Mouse (Mus musculus): ENCODE measurements around the gene Ces3a.
"Not testable (repeated sequence)": the region's sequence is repeated elsewhere in the genome, so short reads cannot be mapped to it uniquely, and the experiment has no call there.

Ces3a gene

DNA sequence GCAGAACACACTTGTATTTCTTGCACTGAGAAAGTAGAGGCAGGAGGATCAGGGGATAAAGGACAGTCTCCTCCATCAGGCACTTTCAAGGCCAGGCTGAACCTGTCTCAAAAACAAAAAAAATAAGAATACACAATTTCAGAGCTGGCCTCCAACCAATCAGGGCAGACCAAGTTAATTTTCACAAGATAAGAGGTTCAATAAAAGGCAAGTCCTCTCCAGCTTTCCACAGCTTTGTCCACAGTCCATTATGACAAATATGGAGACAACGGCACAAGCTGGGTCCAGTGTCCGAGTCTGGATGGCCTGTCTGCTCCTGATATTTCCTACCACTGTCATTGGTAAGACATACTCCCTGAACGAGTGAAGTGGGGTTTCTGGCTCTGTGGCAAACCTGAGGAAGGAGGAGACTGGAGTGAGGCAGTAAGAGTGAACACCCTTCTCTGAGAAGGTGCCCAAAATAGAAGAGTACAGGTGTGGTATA, at the start of gene Ces3a:
Gene Ces3a, plus strand, starts transcription at position 231 of the 484 bp plus-strand sequence.
- in situ Hi-C loops (cut with MboI, MseI), result no loop called here

DNA sequence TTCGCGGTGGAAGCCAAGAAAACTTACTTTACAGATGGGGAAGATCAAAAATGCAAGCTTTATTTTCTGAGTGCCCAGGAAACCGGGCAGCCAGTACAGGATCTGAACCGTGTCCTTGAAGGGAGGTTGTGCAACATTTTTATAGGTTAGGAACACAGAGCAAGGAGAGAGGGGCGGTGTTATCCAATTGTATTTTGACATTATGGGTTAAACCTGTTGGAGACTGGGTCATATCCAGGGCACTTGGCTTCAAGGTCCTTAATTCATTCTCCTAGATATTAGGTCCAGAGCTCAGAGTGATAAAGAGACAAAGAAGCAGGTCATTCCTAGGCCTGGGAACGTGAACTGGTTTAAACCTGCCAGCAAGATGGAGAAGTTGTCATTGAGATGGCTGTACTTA, 49.2 kb upstream of the Ces3a start:
- in situ Hi-C loops (cut with MboI, MseI), result no loop called here

DNA sequence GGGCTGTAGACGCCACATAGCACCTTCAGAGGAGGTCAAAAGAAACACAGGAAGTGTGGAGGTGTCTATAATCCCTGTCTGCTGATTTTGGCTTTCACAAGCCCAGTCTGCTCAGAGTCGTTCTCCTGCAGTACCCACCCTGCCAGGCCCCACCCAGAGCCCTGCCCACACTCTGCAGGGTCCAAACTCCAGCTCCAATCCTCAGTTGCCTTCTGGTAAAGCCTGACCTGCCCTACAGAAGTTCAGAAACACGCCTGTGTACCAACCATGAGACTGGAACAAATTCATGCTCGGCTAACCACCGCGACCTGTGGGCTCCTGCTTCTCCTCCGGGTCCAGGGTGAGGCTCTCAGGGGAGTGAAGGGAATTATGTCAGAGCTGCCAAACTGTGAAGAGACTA, 47.8 kb upstream of the Ces3a start, which contains the start of gene Ces2h:
Gene Ces2h, plus strand, starts transcription at position 268 of the 400 bp plus-strand sequence.
- in situ Hi-C loops (cut with MboI, MseI), result no loop called here

DNA sequence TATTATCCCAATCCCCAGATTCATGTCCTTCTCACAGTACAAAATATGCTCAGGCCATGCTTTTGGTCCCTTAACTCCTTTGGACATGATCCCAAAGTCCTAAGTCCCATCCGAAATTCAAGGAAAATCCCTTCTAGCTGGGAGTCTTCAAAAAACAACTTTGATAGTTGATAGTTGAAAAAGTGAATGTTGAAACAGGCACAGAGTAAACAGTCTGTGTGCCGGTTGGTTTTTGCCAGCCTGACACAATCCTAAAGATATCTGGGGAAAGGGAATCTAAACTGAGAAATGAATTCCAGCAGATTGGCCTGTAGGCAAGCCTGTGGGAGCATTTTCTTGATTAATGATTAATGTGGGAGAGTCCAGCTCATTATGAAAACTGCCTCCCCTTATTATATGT, 38.4 kb upstream of the Ces3a start:
- in situ Hi-C loops (cut with MboI, MseI), result no loop called here

DNA sequence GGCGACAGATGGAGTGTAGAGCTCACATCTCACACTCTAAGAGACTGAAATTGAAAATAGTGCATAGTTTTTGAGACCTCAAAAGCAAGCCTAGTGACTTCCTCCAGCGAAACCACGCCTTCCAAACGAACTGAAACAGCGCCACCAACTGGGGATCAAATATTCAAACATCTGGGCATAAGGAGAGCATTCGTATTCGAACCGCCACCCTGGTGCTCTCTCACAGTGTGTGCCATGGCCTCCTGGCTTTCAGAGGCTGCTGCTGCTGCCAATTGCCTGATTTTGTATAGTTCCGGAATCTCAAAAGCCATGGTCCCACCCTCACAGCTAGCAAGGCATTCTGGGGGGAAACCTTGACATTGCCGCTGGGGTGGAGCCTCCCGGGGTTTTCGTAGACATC, 37.3 kb upstream of the Ces3a start:
- in situ Hi-C loops (cut with MboI, MseI), result no loop called here

DNA sequence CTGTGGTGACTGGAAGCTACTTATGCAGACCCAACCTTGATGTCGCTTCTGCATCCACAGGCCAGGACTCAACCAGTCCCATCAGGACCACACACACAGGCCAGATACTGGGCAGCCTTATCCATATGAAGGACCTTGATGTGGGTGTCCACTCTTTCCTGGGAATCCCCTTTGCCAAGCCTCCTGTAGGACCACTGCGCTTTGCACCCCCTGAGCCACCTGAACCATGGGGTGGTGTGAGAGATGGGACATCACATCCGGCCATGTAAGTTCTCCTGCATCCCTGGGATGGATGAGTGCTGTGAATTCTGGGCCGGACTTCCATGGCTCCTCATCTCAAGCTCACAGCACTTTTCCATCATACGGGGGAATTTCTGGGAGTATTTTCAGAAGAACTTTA, 34.0 kb upstream of the Ces3a start:
- in situ Hi-C loops (cut with MboI, MseI), result no loop called here

DNA sequence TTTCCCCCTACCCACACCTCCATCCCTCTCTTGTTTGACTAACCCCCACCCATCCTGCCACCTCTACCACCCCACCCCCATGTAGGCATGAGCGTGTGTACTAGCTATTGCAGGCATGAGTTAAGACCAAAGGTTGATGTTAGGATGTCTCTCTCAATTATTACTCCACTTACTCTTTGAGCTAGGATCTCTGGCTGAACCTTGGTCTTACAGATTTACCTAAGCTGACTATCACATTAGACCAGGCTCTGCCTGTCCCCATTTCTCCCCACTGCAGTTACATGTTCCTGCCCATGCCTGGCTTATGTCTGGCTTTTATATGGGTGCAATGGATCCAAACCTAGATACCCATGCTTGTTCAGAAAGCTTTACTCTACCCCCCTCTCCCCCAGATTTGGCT, 26.4 kb upstream of the Ces3a start:
- in situ Hi-C loops (cut with MboI, MseI), result no loop called here

DNA sequence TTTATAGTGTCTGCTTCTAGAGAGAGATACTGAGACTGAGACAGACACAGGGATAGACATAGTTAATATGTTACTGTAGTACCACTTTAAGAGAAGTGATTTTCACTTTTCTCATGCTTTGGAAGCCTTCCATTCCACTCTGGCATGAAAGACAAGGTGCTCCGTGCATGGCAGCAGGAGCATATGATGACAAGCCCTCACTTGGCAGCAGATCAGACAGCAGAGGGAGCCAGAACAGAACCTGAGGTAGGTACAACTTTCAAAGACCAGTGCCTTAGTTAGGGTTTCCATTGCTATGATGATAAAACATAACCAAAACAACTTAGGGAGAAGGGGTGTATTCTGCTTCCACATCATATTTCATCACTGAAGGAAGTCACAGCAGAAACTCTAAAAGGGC, 25.3 kb upstream of the Ces3a start:
- in situ Hi-C loops (cut with MboI, MseI), result no loop called here

DNA sequence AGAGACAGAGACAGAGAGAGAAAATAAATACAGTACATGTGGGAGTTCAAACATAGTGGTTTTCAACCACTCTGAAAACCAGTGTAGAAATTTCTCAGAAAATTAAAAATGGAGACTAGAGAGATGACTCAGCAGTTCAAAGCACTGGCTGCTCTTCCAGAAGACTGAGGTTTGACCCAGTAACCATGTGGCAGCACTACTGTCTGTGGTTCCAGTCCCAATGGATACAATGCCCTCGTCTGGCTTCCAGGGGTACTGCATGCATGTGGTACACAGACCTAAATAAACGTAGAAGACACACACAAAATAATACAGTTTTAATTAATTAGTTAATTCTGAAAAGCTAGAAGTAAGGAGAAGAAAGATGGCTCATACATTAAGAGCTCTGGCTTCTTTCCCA, 23.4 kb upstream of the Ces3a start:
- in situ Hi-C loops (cut with MboI, MseI), result no loop called here

DNA sequence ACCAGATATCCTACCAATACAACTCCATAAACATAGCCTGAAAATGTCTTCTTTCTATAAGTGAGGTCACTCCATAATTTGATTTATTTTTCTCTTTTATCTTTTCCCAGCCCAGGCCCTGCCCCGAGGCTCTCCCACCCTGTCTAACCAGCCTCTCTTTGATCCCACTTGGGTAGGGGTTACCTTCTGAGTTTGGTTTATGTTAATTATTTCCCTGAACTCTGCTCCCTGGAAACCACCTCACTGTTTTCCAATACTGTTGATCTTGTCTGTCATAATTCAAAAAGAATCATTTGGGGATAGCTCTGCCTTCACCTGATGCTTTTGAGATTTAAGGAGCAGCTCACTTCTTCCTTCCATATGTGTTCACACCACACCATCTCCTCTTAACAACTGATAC, 4.9 kb upstream of the Ces3a start:
- in situ Hi-C loops (cut with MboI, MseI), result no loop called here

DNA sequence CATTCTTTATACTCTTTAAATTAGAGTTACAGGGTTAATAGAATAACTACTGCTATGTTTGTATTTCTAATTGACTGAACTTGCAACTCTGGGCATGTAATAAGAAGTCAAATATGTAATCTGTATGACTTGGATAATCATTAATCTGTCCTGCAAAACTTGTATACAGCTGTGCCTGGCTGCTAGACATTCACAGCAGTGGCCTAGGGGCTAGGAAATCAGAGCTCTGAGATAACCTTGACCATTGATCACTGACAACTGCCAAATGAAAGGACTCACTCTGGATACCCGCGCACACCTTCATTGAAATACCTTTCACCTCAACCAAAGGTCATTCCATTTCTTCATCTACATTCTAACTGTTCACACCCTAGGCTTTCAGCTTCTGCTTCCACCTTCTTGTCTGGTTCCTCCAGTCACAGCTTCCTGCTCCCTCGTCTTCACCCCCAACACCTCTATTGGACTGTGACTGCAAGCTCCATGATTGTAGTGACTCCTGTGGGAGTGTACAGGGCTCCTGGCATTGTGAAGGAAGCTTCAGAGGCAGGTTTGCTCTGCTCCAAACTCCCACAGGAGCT, 2.5 kb upstream of the Ces3a start:
- in situ Hi-C loops (cut with MboI, MseI), result no loop called here

DNA sequence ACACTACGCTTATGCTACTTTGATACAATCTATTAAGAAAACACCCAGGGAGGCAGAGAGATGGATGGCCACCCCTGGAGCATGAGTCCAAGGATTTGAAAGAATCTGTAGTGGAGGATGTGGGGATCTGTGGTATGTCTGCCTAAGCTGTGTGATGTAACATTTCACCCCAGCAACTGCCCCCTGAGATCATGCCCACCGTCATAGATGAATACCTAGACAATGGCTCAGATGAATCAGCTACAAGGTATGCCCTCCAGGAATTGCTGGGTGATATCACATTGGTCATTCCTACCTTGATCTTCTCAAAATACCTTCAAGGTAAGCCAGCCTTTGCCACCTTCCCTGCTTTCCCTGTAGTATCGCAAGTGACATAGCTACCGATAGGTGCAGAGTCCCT, 7.8 kb downstream of the Ces3a start:
- in situ Hi-C loops (cut with MboI, MseI), result no loop called here

DNA sequence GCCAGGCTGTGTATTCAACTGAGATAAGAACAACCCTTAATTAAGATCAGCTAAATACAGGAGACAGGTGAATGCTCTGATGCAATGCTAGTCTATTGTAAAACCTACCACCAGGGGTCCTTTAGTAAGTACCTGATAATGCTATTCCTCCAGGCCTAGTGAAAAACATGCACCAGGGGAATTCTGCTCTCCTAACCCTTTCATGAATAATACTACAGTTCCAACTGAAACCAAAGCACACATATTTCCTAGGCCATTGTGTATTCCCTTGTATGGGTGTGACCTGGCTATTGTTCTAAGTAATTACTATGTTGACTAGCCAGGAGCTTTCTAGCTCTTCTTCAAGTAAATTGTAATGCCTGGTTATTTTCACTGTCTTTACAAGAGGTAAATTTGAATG, 11.7 kb downstream of the Ces3a start:
- in situ Hi-C loops (cut with MboI, MseI), result no loop called here

DNA sequence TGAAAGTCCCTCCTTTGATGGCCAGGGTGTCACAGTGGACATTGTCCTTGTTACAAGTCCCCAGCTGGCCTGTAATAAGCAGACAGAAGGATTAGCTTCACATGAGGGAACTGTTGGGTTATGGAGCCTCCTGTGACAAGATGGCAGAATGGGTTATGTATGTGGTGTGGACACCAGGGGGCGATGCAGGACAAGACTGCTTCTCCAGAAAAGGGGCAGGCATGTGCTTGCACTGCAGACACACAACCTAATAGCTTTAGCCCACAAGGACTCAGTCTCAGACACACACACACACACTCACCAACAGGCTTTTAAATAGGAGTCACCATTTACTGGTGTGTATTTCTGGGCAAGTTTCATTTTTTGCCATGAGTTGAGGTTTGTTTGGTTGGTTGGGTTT, 18.4 kb downstream of the Ces3a start:
- in situ Hi-C loops (cut with MboI, MseI), result no loop called here

DNA sequence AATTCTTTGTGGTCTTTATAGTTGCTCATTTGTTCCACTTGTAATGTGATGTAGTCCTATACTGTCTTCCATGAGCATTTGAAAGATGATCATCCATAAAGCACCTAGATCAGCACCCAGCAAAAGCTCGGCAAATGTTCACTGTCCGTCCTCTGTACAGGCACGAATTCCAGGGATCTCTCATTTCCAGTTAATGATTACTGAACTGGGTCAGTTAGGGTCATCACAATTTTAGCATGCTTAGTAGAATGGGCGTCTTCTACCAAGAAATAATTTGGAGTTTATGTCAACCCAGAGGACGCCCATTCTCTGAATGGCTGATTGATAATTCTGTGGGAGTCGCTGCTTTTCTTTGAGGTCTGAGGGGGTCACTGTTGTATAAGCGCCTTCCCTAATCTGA, 19.5 kb downstream of the Ces3a start:
- in situ Hi-C loops (cut with MboI, MseI), result not testable (repeated sequence)

DNA sequence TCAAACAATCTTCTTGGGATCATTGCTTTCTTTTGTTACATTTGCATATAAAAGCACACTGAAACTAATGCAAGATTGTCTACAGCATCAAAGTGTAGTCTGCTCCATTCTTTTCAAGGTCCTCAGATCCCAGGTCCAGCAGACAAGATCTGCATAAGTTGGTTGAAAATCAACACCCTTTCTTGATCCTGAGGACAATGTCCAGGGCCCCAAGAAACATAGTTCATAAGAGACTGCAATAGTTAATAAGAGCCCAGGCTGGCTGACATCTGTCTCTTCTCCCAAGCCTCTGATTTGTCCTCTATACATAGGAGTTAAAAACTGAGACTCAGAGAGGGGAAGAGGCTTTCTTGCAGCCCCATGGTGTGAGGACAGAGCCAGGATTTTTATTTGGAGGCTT, 20.6 kb downstream of the Ces3a start:
- in situ Hi-C loops (cut with MboI, MseI), result no loop called here

DNA sequence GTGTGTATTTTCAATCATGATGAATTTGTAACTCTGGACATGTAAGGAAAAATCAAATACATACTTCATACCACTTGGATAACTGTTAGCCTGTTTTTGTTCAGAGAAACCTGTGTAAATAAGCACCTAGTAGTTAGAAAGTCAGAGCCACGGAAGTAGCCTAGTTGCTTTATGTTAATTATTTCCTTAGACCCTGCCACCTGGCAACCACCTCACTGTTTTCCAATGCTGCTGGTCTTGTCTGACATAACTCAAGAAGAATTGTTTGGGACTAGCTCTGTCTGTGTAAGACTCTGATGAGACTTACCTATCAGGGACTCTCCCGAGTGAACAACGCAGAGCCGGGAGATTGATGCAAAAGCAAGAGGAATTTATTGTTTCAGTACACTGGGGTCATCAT, 28.2 kb downstream of the Ces3a start:
- in situ Hi-C loops (cut with MboI, MseI), result no loop called here

DNA sequence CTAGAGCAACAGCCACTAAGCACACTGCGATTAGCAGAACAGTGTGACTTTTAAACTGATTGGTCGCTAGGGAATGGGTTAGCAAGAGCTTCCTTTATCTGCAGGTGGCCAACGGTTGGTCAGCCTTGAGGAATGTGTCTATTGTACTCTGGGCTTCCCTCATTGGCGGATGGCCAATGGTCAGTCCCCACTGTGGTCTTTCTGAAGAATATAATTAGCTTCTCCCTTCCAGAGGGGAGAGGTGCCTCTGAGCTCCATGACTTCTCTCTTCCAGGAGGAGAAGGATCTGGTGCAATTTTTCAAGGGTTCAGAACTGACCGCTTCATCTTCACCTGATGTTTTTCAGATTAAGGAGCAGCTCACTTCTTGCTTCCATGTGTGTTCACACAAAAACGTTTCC, 28.7 kb downstream of the Ces3a start:
- in situ Hi-C loops (cut with MboI, MseI), result no loop called here

DNA sequence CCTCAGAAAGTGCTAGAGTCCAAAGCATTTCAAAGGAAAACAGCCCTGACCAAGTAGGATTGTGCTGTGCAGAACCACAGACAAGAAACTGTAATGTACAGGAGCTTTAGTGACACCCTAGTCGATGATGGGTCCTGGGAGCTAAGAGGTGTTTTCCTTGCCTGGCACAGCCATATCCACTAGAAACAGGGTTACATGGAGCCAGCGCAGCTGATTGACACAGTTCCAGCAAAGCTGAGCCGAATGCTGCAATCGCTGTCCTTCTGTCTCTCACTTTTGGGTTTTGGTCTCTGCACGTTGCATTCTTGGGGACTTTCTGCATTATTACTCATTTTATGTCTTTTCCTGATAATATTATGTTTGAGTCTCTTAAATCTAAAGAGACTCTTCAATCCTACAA, 30.2 kb downstream of the Ces3a start:
- in situ Hi-C loops (cut with MboI, MseI), result no loop called here

DNA sequence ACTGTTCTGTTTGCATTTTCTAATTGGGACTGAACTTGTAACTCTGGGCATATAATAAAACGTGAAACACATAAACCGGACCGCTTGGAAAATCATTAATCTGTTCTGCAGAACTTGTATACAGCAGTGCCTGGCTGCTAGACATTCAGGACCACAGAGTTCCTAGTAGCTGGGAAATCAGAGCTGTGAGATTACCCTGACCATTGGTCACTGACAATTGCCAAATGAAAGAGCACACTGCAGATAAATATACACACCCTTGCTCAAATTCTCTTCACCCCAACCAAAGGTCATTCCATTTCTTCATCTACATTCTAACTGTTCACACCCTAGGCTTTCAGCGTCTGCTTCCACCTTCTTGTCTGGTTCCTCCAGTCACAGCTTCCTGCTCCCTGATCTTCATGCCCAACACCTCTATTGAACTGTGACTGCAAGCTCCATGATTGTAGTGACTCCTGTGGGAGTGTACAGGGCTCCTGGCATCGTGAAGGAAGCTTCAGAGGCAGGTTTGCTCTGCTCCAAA, 32.5 kb downstream of the Ces3a start:
- in situ Hi-C loops (cut with MboI, MseI), result no loop called here

DNA sequence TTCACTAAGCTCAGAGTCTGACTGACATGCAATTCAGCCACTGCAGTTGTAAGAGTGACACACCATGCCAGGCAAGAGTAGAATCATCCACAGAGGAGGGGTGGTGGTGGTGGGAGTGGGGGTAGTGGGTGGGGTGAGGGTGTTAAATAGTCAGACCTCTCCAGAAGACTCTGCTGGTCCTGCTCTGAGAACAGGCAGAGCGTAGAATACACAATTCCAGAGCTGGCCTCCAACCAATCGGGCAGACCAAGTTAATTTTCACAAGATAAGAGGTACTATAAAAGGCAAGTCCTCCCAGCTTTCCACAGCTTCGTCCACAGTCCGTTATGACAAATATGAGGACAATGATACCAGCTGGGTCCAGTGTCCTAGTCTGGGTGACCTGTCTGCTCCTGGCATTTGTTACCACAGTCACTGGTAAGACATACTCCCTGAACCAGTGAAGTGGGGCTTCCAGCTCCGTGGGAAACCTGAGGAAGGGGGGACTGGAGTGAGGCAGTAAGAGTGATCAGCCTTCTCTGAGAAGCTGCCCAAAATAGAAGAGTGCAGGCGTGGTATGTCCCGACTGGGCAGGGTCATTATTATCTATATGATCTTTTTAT, 35.1 kb downstream of the Ces3a start, which contains the start of gene Ces3b:
Gene Ces3b, plus strand, starts transcription at position 305 of the 602 bp plus-strand sequence.
- in situ Hi-C loops (cut with MboI, MseI), result no loop called here

DNA sequence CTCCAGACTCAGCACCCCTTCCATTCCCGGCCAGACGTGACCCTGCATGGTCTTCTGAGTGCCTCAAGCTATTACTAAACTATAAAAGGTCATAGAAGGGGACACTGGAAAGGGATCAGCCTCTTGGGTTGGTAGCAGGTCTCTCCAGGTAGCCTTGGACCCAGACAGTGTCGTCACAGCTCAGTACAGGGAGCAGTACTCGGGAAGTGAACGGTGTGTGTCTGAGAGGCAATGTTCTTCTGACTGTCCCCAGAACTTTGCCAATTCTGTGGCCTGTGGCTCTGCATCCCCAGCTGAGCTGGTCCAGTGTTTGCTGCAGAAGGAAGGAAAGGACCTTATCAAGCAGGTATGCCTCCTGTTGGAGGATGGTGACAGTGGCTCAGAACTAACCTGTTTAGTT, 39.8 kb downstream of the Ces3a start:
- in situ Hi-C loops (cut with MboI, MseI), result not testable (repeated sequence)

DNA sequence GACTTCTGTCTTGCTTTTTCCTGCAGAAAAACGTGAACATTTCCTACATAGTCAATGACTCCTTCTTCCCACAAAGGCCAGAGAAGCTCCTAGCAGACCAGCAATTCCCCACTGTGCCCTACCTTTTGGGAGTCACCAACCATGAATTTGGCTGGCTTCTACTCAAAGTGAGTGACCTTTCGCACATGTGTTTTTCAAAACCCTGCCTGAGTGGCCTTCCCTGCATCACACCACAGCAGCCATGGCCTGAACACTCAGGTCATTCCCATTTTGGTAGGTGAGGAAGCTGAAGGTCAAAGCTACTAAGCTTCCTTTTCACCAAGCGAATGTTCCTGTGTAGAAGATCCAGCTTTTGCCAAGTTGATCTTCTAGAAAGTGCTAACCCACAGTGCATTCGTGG, 40.2 kb downstream of the Ces3a start:
- in situ Hi-C loops (cut with MboI, MseI), result no loop called here

DNA sequence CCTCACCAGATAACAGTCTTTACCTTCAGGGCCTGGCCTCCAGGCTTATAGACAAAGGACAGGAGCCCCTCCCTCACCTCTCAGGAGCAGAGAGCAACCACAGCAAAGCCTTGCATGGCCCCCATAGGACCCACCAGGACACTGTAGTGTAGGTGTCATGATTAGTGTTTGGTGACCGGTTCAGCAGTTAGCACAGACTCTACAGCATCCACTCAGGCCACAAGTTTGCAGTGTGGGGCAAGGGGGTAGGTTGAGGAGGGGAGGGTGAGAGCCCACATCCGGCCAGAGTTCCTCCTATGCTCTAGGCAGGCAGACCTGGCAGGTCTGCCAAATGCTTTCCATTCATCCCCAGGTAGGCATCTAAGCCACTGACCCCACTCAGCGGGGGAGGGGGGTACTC, 45.6 kb downstream of the Ces3a start:
- in situ Hi-C loops (cut with MboI, MseI), result no loop called here
